Mouse (Mus musculus) G1E (cell line): ENCODE data around the gene Zfp770.

ENCODE experiments used
- CTCF ChIP-seq: IDR thresholded peaks from 2 replicates; pipeline ENCODE4 v1.5.1; 2012; ENCODE audit warnings: low read depth, low read length, inconsistent platforms, mixed read lengths
- GATA1 ChIP-seq: IDR thresholded peaks from 2 replicates; pipeline ENCODE4 v1.6.1; 2012; ENCODE audit warnings: borderline replicate concordance, low read length, inconsistent platforms, mixed read lengths

- no peak for TF ChIP-seq CTCF
- no peak for TF ChIP-seq GATA1
These were observed 3.8 kb upstream of the Zfp770 start for GRCm38 (mm10) chr2:114205036-114205435.
